Mouse (Mus musculus): ENCODE results near the gene Cyp11a1.

DNA sequence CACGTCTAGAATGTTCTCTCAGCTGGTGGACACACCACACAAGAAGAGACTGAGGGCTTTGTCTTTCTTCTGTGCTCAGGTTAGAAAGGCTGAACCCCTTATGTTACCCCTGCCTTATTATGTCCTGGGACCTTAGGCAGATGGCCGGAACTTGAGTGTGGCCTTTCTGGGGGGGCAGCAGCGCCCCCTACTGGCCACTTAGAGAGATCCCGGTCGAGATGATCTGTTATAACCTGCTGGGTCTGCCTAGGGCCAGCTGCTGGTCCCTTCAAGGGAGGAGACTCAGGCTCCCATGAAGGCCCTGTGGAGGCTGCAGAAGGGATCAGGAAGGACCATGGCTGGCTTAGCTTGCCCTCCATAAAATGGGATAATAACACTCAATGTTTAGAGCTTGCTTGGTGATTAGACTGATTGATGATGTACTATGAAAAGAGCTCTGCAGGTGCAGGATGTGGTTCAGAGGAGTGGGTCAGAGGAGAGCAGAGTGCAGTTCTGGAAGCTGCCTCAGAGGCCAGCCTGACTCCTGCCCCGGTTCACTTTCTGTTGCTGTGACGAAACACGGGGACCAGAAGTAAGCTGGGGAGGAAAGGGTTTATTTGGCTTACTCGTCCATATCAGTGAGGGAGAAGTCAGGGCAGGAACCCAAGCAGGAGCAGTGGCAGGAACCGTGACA lies 15.6 kb upstream of the Cyp11a1 start:
- TF ChIP-seq CTCF (IDR thresholded peaks at IDR 0.05; ENCODE audit: low read depth) (peak; percentile 82), EP300 (optimal IDR thresholded peaks at IDR 0.05) (no peak)

Measured in stomach, postnatal 0 days (tissue).